ENCODE assay signal across 19 mouse cellular contexts in the genomic region with DNA sequence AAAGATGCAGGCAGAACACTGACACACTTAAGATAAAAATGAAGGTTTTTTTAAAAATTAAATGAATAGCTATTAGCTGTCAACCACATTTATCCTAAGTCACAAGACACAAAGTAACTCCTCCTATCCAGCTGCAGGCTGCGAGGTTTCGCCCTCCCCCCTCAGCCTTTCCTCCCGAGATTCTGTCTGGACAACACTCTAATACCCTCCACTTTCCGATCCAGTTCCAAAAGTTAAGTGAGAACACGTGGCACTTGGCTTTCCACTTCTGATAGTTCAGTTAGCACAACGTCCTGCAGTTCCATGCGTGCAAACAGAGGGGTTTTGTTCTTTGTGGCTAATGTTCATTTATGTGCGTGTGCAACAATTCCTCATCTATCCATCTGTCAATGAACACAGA.
DNase-seq lines count a peak whose midpoint lies in the region; ATAC-seq and TF ChIP-seq lines count a peak whose summit lies in the region.
"Had no signal": no experiment of that assay in that cellular context is flagged by ENCODE, and none has a peak within 500 bp of the region (broad histone marks: within the 10 kb centered on the region; RNA-seq: fewer than 3 reads in every experiment).

No protein-coding gene starts in this region.

- peaks cover 37% of the 10 kb centered on the region for H3K36me3 ChIP-seq in limb, embryonic 14.5 days (ENCODE audit: control insufficient read depth, insufficient read depth, low read length)
- peaks cover 5% of the 10 kb centered on the region; the same call in 1 of the 2 replicates for H3K36me3 ChIP-seq in lung, embryonic 16.5 days (ENCODE audit: control insufficient read depth, insufficient read depth, low read length)
- peaks cover 65% of the 10 kb centered on the region for H3K36me3 ChIP-seq in forebrain, embryonic 13.5 days (ENCODE audit: poor library complexity, severe bottlenecking)

- WGBS in limb, embryonic 14.5 days: 47% methylated on average over 8 of the region's 8 CpGs
- WGBS in lung, embryonic 16.5 days: 47% methylated on average over 8 of the region's 8 CpGs
- 77% methylated on average over 8 of the region's 8 CpGs for WGBS in forebrain, embryonic 13.5 days

- no peak overlapping the region for H3K4me3 ChIP-seq in limb, embryonic 14.5 days (replicated peaks; ENCODE audit: low read length)
- H3K4me3 ChIP-seq in lung, embryonic 16.5 days (ENCODE audit: low read length): no peak overlapping the region
- H3K4me3 ChIP-seq in forebrain, embryonic 13.5 days: no peak overlapping the region
- H3K4me3 ChIP-seq: forebrain, embryonic 12.5 days; heart, embryonic 13.5 days; hindbrain, embryonic 12.5 days had no signal

- no peak overlapping the region for H3K4me2 ChIP-seq in limb, embryonic 14.5 days (replicated peaks; ENCODE audit: low read depth, low read length, severe bottlenecking)
- no peak overlapping the region for H3K4me2 ChIP-seq in lung, embryonic 16.5 days (ENCODE audit: low read depth, low read length)
- no peak overlapping the region for H3K4me2 ChIP-seq in forebrain, embryonic 13.5 days
- H3K4me2 ChIP-seq: forebrain, embryonic 12.5 days; heart, embryonic 13.5 days; hindbrain, embryonic 12.5 days had no signal

- H3K9ac ChIP-seq in limb, embryonic 14.5 days (ENCODE audit: low read depth, low read length, severe bottlenecking): no peak overlapping the region
- H3K9ac ChIP-seq in lung, embryonic 16.5 days (ENCODE audit: low read length): no peak overlapping the region
- no peak overlapping the region for H3K9ac ChIP-seq in forebrain, embryonic 13.5 days
- H3K9ac ChIP-seq: forebrain, embryonic 12.5 days; forebrain, postnatal 0 days; heart, embryonic 13.5 days; hindbrain, embryonic 12.5 days had no signal

- no peak for TF ChIP-seq POLR2A in limb, embryonic 14.5 days (IDR thresholded peaks at IDR 0.05; ENCODE audit: borderline replicate concordance, extremely low read depth, insufficient read depth, insufficient read length)

- no peaks in the 10 kb centered on the region for H3K27me3 ChIP-seq in limb, embryonic 14.5 days (ENCODE audit: control insufficient read depth, insufficient read depth, low read length)
- H3K27me3 ChIP-seq in lung, embryonic 16.5 days (ENCODE audit: control insufficient read depth, insufficient read depth, low read depth, low read length): no peaks in the 10 kb centered on the region
- H3K27me3 ChIP-seq in forebrain, embryonic 13.5 days: no peaks in the 10 kb centered on the region
- H3K27me3 ChIP-seq: CH12.LX; forebrain, embryonic 12.5 days; heart, embryonic 13.5 days; hindbrain, embryonic 12.5 days had no signal

- no peak for ATAC-seq in limb, embryonic 14.5 days (ENCODE audit: low FRiP score, low read depth)
- ATAC-seq in lung, embryonic 16.5 days (ENCODE audit: low read depth): peak; percentile 46; the same call in 1 of the 2 replicates
- no peak for ATAC-seq in inflammation-experienced regulatory T-cells, adult 6 months
- ATAC-seq in forebrain, embryonic 13.5 days: no peak
- ATAC-seq: forebrain, postnatal 0 days; hindbrain, embryonic 16.5 days had no signal

- H3K9me3 ChIP-seq in limb, embryonic 14.5 days (ENCODE audit: control insufficient read depth, low read length): no peaks in the 10 kb centered on the region
- H3K9me3 ChIP-seq in lung, embryonic 16.5 days (ENCODE audit: control insufficient read depth, low read length): no peaks in the 10 kb centered on the region
- H3K9me3 ChIP-seq in forebrain, embryonic 13.5 days (replicated peaks): no peaks in the 10 kb centered on the region
- H3K9me3 ChIP-seq: forebrain, embryonic 12.5 days; heart, embryonic 13.5 days; hindbrain, embryonic 12.5 days had no signal

- peak; percentile 59 for DNase-seq in NIH3T3 (ENCODE audit: low read depth)
- DNase-seq in limb, embryonic 14.5 days (ENCODE audit: low spot score): peak; percentile 53
- peak; percentile 52 for DNase-seq in lung, postnatal 25 days (ENCODE audit: low spot score)
- no peak for DNase-seq in c-Kit-positive CD71-positive TER-119-positive erythroid progenitor cells, embryonic 14.5 days (ENCODE audit: low spot score)
- DNase-seq: adrenal gland, adult 8-10 months; cerebellum, adult 11-12 months; cerebellum, adult 9-10 months; cerebellum, postnatal 36 days; forebrain, postnatal 0 days; gastrocnemius, postnatal 14 days; heart, postnatal 36 days had no signal

- 0 out of 2 replicates have a peak overlapping the region, but pooled peaks have one; percentile 14 for H3K27ac ChIP-seq in limb, embryonic 14.5 days (replicated peaks; ENCODE audit: low read depth, low read length)
- H3K27ac ChIP-seq in lung, embryonic 16.5 days (ENCODE audit: low read length): no peak overlapping the region
- no peak overlapping the region for H3K27ac ChIP-seq in forebrain, embryonic 13.5 days
- H3K27ac ChIP-seq: forebrain, embryonic 12.5 days; heart, embryonic 13.5 days; hindbrain, embryonic 12.5 days had no signal

- H3K4me1 ChIP-seq in limb, embryonic 14.5 days (ENCODE audit: control insufficient read depth, insufficient read depth, low read length): peaks cover 10% of the 10 kb centered on the region; the same call in 1 of the 2 replicates
- peaks cover 10% of the 10 kb centered on the region for H3K4me1 ChIP-seq in lung, embryonic 16.5 days (replicated peaks; ENCODE audit: control insufficient read depth, insufficient read depth, low read length)
- no peaks in the 10 kb centered on the region for H3K4me1 ChIP-seq in forebrain, embryonic 13.5 days
